Mouse (Mus musculus) megakaryocyte, embryonic 14.5 days (primary cell): ENCODE results near the gene Pard3.

ENCODE experiments used
- FLI1 ChIP-seq: IDR thresholded peaks from 2 replicates; pipeline ENCODE4 v1.6.1; 2012; ENCODE audit warnings: low read length, inconsistent platforms, mixed read lengths
- GATA1 ChIP-seq: IDR thresholded peaks from 3 replicates; pipeline ENCODE4 v1.6.1; 2012; ENCODE audit warnings: mixed read lengths, low read length, inconsistent platforms, borderline replicate concordance

GRCm38 (mm10) chr8:127534789-127535188 lies 471.1 kb downstream of the Pard3 start:
- TF ChIP-seq GATA1 = no peak
- TF ChIP-seq FLI1 = no peak
